Mouse (Mus musculus) heart, embryonic 12.5 days (tissue): ENCODE results near the gene Ccdc182. TPM values are rescaled to one million over a fixed set of nuclear protein-coding genes. Genes with fewer than 3 reads are reported as not detected.

ENCODE experiments used
- ATAC-seq: fragments of 200-750 bp; cut with Nextera tagmentation; 2 replicates; pipeline ENCODE4 v1.8.0; 2017; ENCODE audit warnings: moderate TSS enrichment, moderate library complexity; ENCODE audit not compliant: insufficient number of reproducible peaks, low FRiP score
- H3K27ac ChIP-seq: fragments of 300-500 bp; sonication (generic); 2 replicates; pipeline ENCODE4 v1.5.1; 2016; ENCODE audit warnings: mild to moderate bottlenecking, moderate library complexity; ENCODE audit not compliant: poor library complexity, severe bottlenecking
- H3K27me3 ChIP-seq: fragments of 300-500 bp; sonication (generic); replicated peaks from 2 replicates; pipeline ENCODE4 v1.6.1; 2016; ENCODE audit warnings: mild to moderate bottlenecking, moderate library complexity
- H3K36me3 ChIP-seq: fragments of 300-500 bp; sonication (generic); 2 replicates; pipeline ENCODE4 v1.6.1; 2016; ENCODE audit warnings: mild to moderate bottlenecking, moderate library complexity
- H3K4me1 ChIP-seq: fragments of 300-500 bp; sonication (generic); replicated peaks from 2 replicates; pipeline ENCODE4 v1.6.1; 2016; ENCODE audit warnings: mild to moderate bottlenecking
- H3K4me2 ChIP-seq: fragments of 300-500 bp; sonication (generic); 2 replicates; pipeline ENCODE4 v1.6.1; 2016; ENCODE audit warnings: mild to moderate bottlenecking, moderate library complexity
- H3K4me3 ChIP-seq: fragments of 300-500 bp; sonication (generic); 2 replicates; pipeline ENCODE4 v1.5.1; 2016; ENCODE audit warnings: mild to moderate bottlenecking
- H3K9ac ChIP-seq: fragments of 300-500 bp; sonication (generic); 2 replicates; pipeline ENCODE4 v1.6.1; 2016; ENCODE audit warnings: mild to moderate bottlenecking, moderate library complexity
- H3K9me3 ChIP-seq: fragments of 300-500 bp; sonication (generic); replicated peaks from 2 replicates; pipeline ENCODE4 v1.6.1; 2016; ENCODE audit warnings: mild to moderate bottlenecking, moderate library complexity
- WGBS: fragments of 180-500 bp; shearing (Covaris S2); methylation state at CpG from one replicate; pipeline ENCODE4 v1.1.7; 2016; 5-methylcytosine and 5-hydroxymethylcytosine counted together
- polyA plus RNA-seq: library from polyadenylated mRNA; unstranded; fragments of >200 nt; fragmentation: Nextera tagmentation; extraction: Ambion mirVana; gene quantifications from 2 replicates; pipeline ENCODE4 v1.2.1, GENCODE M21; 2016

The Ccdc182 gene
- polyA plus RNA-seq, 1 experiment from 2014 or later, result not detected

GRCm38 (mm10) chr11:88281428-88282119, 12.3 kb upstream of the Ccdc182 start:
- H3K27ac ChIP-seq, result no peak overlapping the region
- no peak overlapping the region for H3K4me3 ChIP-seq
- no peak overlapping the region for H3K4me2 ChIP-seq
- peaks cover 13% of the 10 kb centered on the region for H3K4me1 ChIP-seq
- 72% methylated on average over 8 of the region's 8 CpGs for WGBS
- H3K9ac ChIP-seq, result no peak overlapping the region
- no peak for ATAC-seq
- no peaks in the 10 kb centered on the region for H3K27me3 ChIP-seq
- H3K36me3 ChIP-seq, result no peaks in the 10 kb centered on the region
- no peaks in the 10 kb centered on the region; the same call in 1 of the 2 replicates for H3K9me3 ChIP-seq

DNA sequence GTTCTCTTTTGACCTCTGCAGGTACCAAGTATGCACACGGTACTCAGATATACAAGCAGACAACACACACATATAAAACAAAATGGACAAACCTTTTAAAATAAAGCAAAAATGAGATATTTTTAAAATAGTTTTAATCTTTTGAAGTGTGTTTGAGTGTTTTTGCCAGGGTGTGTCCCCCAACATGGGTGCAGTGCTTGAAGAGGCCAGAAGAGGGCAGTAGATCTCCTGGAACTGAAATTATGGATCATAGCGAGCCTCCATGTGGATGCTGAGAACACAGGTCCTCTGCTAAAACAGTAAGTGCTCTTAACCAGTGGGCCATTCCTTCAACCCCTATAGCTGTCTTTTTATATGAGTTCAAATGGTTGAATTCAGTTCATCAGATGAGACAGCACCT, 11.3 kb upstream of the Ccdc182 start:
- Histone ChIP-seq H3K4me3 (no peak overlapping the region), H3K36me3 (no peaks in the 10 kb centered on the region), H3K9me3 (no peaks in the 10 kb centered on the region; the same call in 1 of the 2 replicates), H3K27me3 (no peaks in the 10 kb centered on the region), H3K4me2 (no peak overlapping the region), H3K27ac (no peak overlapping the region), H3K4me1 (peaks cover 13% of the 10 kb centered on the region), H3K9ac (no peak overlapping the region)
- 93% methylated on average over 2 of the region's 2 CpGs for WGBS
- ATAC-seq, result no peak

DNA sequence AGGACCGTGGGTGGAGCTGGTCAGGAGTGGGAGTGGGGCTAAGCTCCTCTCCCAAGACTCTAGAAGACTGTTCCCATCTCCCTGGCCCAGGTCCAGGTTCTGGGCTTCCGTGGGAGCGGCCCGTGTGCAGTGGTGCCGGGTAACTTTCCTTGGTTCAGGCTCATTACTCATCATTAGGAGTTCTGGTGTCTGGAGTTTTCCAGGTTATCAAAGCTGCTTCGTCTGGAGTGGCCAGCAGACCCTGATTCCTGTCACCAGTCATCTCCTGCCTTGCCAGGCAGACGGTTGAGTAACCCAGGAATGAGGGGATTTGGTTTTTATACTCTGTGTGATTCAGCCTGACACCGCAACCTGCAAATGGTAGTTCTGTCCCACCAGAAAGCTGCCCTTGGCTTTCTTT, 7.8 kb upstream of the Ccdc182 start:
- Histone ChIP-seq H3K4me1 (peaks cover 22% of the 10 kb centered on the region), H3K27ac (no peak overlapping the region), H3K27me3 (no peaks in the 10 kb centered on the region), H3K36me3 (no peaks in the 10 kb centered on the region), H3K4me3 (no peak overlapping the region), H3K4me2 (no peak overlapping the region; the same call in 1 of the 2 replicates), H3K9me3 (no peaks in the 10 kb centered on the region; the same call in 1 of the 2 replicates), H3K9ac (no peak overlapping the region)
- no peak for ATAC-seq
- 39% methylated on average over 8 of the region's 8 CpGs for WGBS

GRCm38 (mm10) chr11:88288400-88288799, 5.5 kb upstream of the Ccdc182 start:
- H3K36me3 ChIP-seq, result no peaks in the 10 kb centered on the region
- no peak overlapping the region for H3K4me3 ChIP-seq
- WGBS, result 39% methylated on average over 11 of the region's 11 CpGs
- no peak overlapping the region for H3K4me2 ChIP-seq
- H3K27ac ChIP-seq, result no peak overlapping the region
- H3K9ac ChIP-seq, result peak overlapping the region; percentile 29; the same call in 1 of the 2 replicates
- no peak for ATAC-seq
- no peaks in the 10 kb centered on the region for H3K9me3 ChIP-seq
- no peaks in the 10 kb centered on the region for H3K27me3 ChIP-seq
- peaks cover 41% of the 10 kb centered on the region for H3K4me1 ChIP-seq

GRCm38 (mm10) chr11:88288805-88289340, 5.0 kb upstream of the Ccdc182 start:
- no peaks in the 10 kb centered on the region for H3K36me3 ChIP-seq
- H3K4me1 ChIP-seq, result peaks cover 41% of the 10 kb centered on the region
- no peaks in the 10 kb centered on the region for H3K27me3 ChIP-seq
- H3K9me3 ChIP-seq, result no peaks in the 10 kb centered on the region
- no peak overlapping the region for H3K4me2 ChIP-seq
- no peak for ATAC-seq
- WGBS, result 40% methylated on average over 12 of the region's 12 CpGs
- H3K9ac ChIP-seq, result peak overlapping the region; percentile 29; the same call in 1 of the 2 replicates
- no peak overlapping the region for H3K27ac ChIP-seq
- H3K4me3 ChIP-seq, result no peak overlapping the region

- peaks cover 45% of the 10 kb centered on the region for H3K4me1 ChIP-seq
Measured at GRCm38 (mm10) chr11:88291245-88291644, 2.6 kb upstream of the Ccdc182 start.

DNA sequence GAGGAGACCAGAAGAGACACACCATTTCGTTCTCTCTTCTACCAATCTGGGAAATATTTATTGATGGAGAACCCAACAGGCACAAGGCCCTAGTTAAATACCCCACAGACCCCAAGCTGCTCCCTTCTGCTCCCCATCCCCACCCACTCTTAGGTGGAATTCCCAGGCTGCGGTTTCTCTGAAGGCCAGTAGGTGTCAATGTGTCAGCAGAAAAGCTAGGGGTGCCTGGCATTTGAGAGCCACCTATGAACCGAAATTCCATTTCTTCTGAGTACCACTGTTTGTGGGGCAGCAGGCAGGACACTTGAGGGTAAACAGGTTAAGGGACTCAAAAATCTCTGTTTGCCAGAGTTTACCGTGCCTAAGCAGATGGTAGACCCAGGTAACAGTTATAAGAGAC, 2.2 kb upstream of the Ccdc182 start:
- no peak overlapping the region for H3K4me3 ChIP-seq
- H3K4me2 ChIP-seq, result no peak overlapping the region
- H3K36me3 ChIP-seq, result no peaks in the 10 kb centered on the region
- H3K9ac ChIP-seq, result no peak overlapping the region
- no peaks in the 10 kb centered on the region for H3K9me3 ChIP-seq
- no peak; the same call in 1 of the 2 replicates for ATAC-seq
- WGBS, result 28% methylated on average over 4 of the region's 4 CpGs
- H3K4me1 ChIP-seq, result peaks cover 45% of the 10 kb centered on the region
- H3K27me3 ChIP-seq, result no peaks in the 10 kb centered on the region
- no peak overlapping the region for H3K27ac ChIP-seq

More at GRCm38 (mm10) chr11:88291245-88291644, 2.6 kb upstream of the Ccdc182 start:
- Histone ChIP-seq H3K27me3 (no peaks in the 10 kb centered on the region), H3K27ac (no peak overlapping the region), H3K9ac (no peak overlapping the region; the same call in 1 of the 2 replicates), H3K4me3 (no peak overlapping the region), H3K36me3 (no peaks in the 10 kb centered on the region), H3K4me2 (no peak overlapping the region), H3K9me3 (no peaks in the 10 kb centered on the region)
- ATAC-seq, result no peak
- WGBS, result 35% methylated on average over 4 of the region's 4 CpGs

- Histone ChIP-seq H3K4me2 (peak overlapping the region; percentile 56), H3K27ac (no peak overlapping the region), H3K4me3 (peak overlapping the region; percentile 10; the same call in 1 of the 2 replicates), H3K36me3 (no peaks in the 10 kb centered on the region), H3K4me1 (peaks cover 32% of the 10 kb centered on the region), H3K27me3 (no peaks in the 10 kb centered on the region), H3K9ac (peak overlapping the region; percentile 14; the same call in 1 of the 2 replicates), H3K9me3 (no peaks in the 10 kb centered on the region)
- ATAC-seq, result no peak
- WGBS, result 41% methylated on average over 17 of the region's 17 CpGs
Measured at GRCm38 (mm10) chr11:88294394-88294710, 494 bp downstream of the Ccdc182 start.

DNA sequence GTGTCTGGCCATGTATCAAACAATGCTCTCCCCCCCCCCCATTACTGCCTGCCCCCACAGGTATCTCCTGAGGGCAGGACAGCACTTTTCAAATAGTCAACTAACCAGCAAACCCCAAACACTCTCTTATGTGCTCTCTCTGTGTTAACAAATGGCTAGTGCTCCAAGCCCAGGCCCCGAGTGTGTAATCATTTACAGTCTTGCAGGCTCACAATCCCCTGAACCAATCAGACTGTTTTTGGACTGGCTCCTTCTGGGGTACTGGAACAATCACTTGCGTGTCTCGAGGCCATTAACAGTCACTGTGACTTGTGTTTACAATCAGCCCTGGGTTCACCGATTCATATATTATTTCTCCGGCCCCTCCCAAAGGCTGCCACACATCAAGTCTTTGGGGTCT, 1.4 kb downstream of the Ccdc182 start:
- Histone ChIP-seq H3K9ac (no peak overlapping the region), H3K36me3 (no peaks in the 10 kb centered on the region), H3K4me3 (no peak overlapping the region), H3K27ac (no peak overlapping the region), H3K4me2 (no peak overlapping the region), H3K4me1 (peaks cover 31% of the 10 kb centered on the region), H3K27me3 (no peaks in the 10 kb centered on the region), H3K9me3 (no peaks in the 10 kb centered on the region)
- WGBS, result 80% methylated on average over 5 of the region's 5 CpGs
- ATAC-seq, result no peak

DNA sequence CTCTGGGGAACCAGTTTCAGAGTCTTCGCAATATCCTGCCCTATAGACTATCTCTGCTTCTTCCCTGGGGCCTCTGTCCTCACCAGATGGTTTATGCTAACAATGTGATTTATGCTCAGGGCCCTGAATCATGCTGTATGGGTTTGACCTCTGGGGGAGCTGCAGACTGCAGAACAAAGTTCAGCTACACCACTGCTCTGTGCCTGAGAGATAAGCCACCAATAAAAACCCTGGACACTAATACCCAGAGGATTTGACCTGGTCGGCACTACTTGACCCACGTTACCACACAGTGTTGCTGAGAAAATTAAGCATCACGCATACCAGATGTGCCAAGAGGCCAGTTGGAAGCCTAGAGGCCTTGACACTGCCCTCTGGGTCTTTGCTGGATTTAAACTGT, 3.7 kb downstream of the Ccdc182 start:
- H3K27me3 ChIP-seq, result no peaks in the 10 kb centered on the region

GRCm38 (mm10) chr11:88299345-88299744, 5.5 kb downstream of the Ccdc182 start:
- no peak for ATAC-seq
- Histone ChIP-seq H3K4me1 (peaks cover 15% of the 10 kb centered on the region), H3K4me3 (no peak overlapping the region), H3K36me3 (no peaks in the 10 kb centered on the region), H3K4me2 (no peak overlapping the region), H3K27me3 (no peaks in the 10 kb centered on the region), H3K27ac (no peak overlapping the region), H3K9ac (no peak overlapping the region), H3K9me3 (no peaks in the 10 kb centered on the region)
- WGBS, result 79% methylated on average over 4 of the region's 4 CpGs

More for the DNA sequence above, 3.7 kb downstream of the Ccdc182 start:
- WGBS, result 73% methylated on average over 4 of the region's 4 CpGs
- Histone ChIP-seq H3K36me3 (no peaks in the 10 kb centered on the region), H3K9ac (no peak overlapping the region), H3K27ac (no peak overlapping the region), H3K9me3 (no peaks in the 10 kb centered on the region), H3K4me3 (no peak overlapping the region), H3K4me1 (peaks cover 24% of the 10 kb centered on the region), H3K4me2 (no peak overlapping the region)
- no peak for ATAC-seq
